Mouse (Mus musculus) heart, postnatal 0 days (tissue): ENCODE measurements around the gene Dqx1.

Source experiments
- CTCF ChIP-seq: IDR thresholded peaks from 2 replicates; pipeline ENCODE4 v1.5.1; 2016; ENCODE audit warnings: antibody characterized with exemption, control low read depth, low read depth
- EP300 ChIP-seq: IDR thresholded peaks from 2 replicates; pipeline ENCODE4 v1.6.1; 2016; ENCODE audit warnings: antibody characterized with exemption, low read depth

GRCm38 (mm10) chr6:83086121-83087035 lies 28.7 kb downstream of the Dqx1 start, which contains the start of gene Lbx2:
- TF ChIP-seq EP300: no peak
- TF ChIP-seq CTCF: no peak
